Mouse (Mus musculus) right cerebral cortex, postnatal 36 days (tissue): ENCODE data around the gene Abtb2.
A peak's percentile ranks its signal among the peaks of the same experiment; 100 is the strongest.

ENCODE experiments used
- DNase-seq, 2 experiments: peaks; one replicate each; pipeline ENCODE4 v3.0.0; 2022; ENCODE audit warnings: low spot score in 2 of 2, mixed read lengths in 1 of 2

The Abtb2 gene

GRCm38 (mm10) chr2:103661696-103662095 lies 95.6 kb downstream of the Abtb2 start:
- DNase-seq = no peak

GRCm38 (mm10) chr2:103662121-103662520 lies 96.0 kb downstream of the Abtb2 start:
- DNase-seq = peak; percentile 65 to 81

- DNase-seq = no peak
These were observed 98.2 kb downstream of the Abtb2 start for GRCm38 (mm10) chr2:103664341-103664740.

- DNase-seq = peak; percentile 39
These were observed 102.1 kb downstream of the Abtb2 start for GRCm38 (mm10) chr2:103667962-103668815.

- peak in 1 of 2 experiments; percentile 12 for DNase-seq
These were observed 102.8 kb downstream of the Abtb2 start for GRCm38 (mm10) chr2:103668939-103669338.

GRCm38 (mm10) chr2:103669561-103669960 lies 103.5 kb downstream of the Abtb2 start:
- no peak for DNase-seq

- DNase-seq = peak; percentile 52 to 64
These were observed 104.2 kb downstream of the Abtb2 start for GRCm38 (mm10) chr2:103670276-103670680.

- DNase-seq = no peak
These were observed 106.5 kb downstream of the Abtb2 start for GRCm38 (mm10) chr2:103672573-103673119.

- DNase-seq = no peak
These were observed 107.5 kb downstream of the Abtb2 start for GRCm38 (mm10) chr2:103673609-103674008.

- DNase-seq = no peak
These were observed 109.3 kb downstream of the Abtb2 start for GRCm38 (mm10) chr2:103675391-103675790.

- no peak for DNase-seq
These were observed 110.7 kb downstream of the Abtb2 start for GRCm38 (mm10) chr2:103676808-103677207.

- no peak for DNase-seq
These were observed 111.7 kb downstream of the Abtb2 start for GRCm38 (mm10) chr2:103677614-103678369.

- no peak for DNase-seq
These were observed 112.3 kb downstream of the Abtb2 start for GRCm38 (mm10) chr2:103678433-103678832.

- DNase-seq = no peak
These were observed 114.4 kb downstream of the Abtb2 start for GRCm38 (mm10) chr2:103680364-103681110.

- DNase-seq = no peak
These were observed 115.0 kb downstream of the Abtb2 start for GRCm38 (mm10) chr2:103681149-103681548.

- DNase-seq = no peak
These were observed 116.2 kb downstream of the Abtb2 start for GRCm38 (mm10) chr2:103682261-103682722.

- DNase-seq = no peak
These were observed 116.9 kb downstream of the Abtb2 start for GRCm38 (mm10) chr2:103682927-103683442.

- DNase-seq = no peak
These were observed 118.3 kb downstream of the Abtb2 start for GRCm38 (mm10) chr2:103684431-103684830.

- no peak for DNase-seq
These were observed 118.9 kb downstream of the Abtb2 start for GRCm38 (mm10) chr2:103684926-103685577.

GRCm38 (mm10) chr2:103685581-103685980 lies 119.5 kb downstream of the Abtb2 start:
- no peak for DNase-seq

- DNase-seq = no peak
These were observed 121.0 kb downstream of the Abtb2 start for GRCm38 (mm10) chr2:103687143-103687542.
